Mouse (Mus musculus) heart, postnatal 0 days (tissue): ENCODE measurements around the gene Rhbdl2. TPM values are rescaled to one million over a fixed set of nuclear protein-coding genes. Genes with fewer than 3 reads are reported as not detected.

Experiments
- ATAC-seq: fragments of 200-750 bp; cut with Nextera tagmentation; 2 replicates; pipeline ENCODE4 v1.8.0; 2017; ENCODE audit warnings: low read depth, moderate number of reproducible peaks, moderate library complexity; ENCODE audit not compliant: insufficient read depth
- DNase-seq: peaks from one replicate; pipeline ENCODE4 v3.0.0-alpha.2; 2016; ENCODE audit warnings: low spot score
- H3K27ac ChIP-seq: fragments of 300-500 bp; sonication (generic); 2 replicates; pipeline ENCODE4 v1.5.1; 2014; ENCODE audit warnings: low read depth, mild to moderate bottlenecking
- H3K27me3 ChIP-seq: fragments of 300-500 bp; sonication (generic); 2 replicates; pipeline ENCODE4 v1.6.1; 2014; ENCODE audit warnings: low read length, mixed read lengths; ENCODE audit not compliant: control insufficient read depth, insufficient read depth
- H3K36me3 ChIP-seq: fragments of 300-500 bp; sonication (generic); replicated peaks from 2 replicates; pipeline ENCODE4 v1.6.1; 2014; ENCODE audit warnings: low read length, mixed read lengths; ENCODE audit not compliant: control insufficient read depth, insufficient read depth
- H3K4me1 ChIP-seq: fragments of 300-500 bp; sonication (generic); 2 replicates; pipeline ENCODE4 v1.6.1; 2014; ENCODE audit warnings: antibody characterized with exemption; ENCODE audit not compliant: control insufficient read depth, insufficient read depth
- H3K4me2 ChIP-seq: fragments of 300-500 bp; sonication (generic); 2 replicates; pipeline ENCODE4 v1.6.1; 2014; ENCODE audit warnings: low read depth, mild to moderate bottlenecking, low read length, moderate library complexity
- H3K4me3 ChIP-seq: fragments of 300-500 bp; sonication (generic); 2 replicates; pipeline ENCODE4 v1.5.1; 2014; ENCODE audit warnings: low read depth, low read length
- H3K9ac ChIP-seq: fragments of 300-500 bp; sonication (generic); replicated peaks from 2 replicates; pipeline ENCODE4 v1.6.1; 2014; ENCODE audit warnings: low read depth, low read length, mixed read lengths
- H3K9me3 ChIP-seq: fragments of 300-500 bp; sonication (generic); replicated peaks from 2 replicates; pipeline ENCODE4 v1.6.1; 2016; ENCODE audit warnings: low read length; ENCODE audit not compliant: control insufficient read depth
- CTCF ChIP-seq: IDR thresholded peaks from 2 replicates; pipeline ENCODE4 v1.5.1; 2016; ENCODE audit warnings: antibody characterized with exemption, control low read depth, low read depth
- EP300 ChIP-seq: IDR thresholded peaks from 2 replicates; pipeline ENCODE4 v1.6.1; 2016; ENCODE audit warnings: antibody characterized with exemption, low read depth
- WGBS: fragments of 180-500 bp; shearing (Covaris S2); extraction: QIAGEN DNeasy Blood & Tissue Kit; methylation state at CpG from one replicate; pipeline ENCODE4 v1.1.7; 2014; 5-methylcytosine and 5-hydroxymethylcytosine counted together
- polyA plus RNA-seq: library from polyadenylated mRNA; unstranded; fragments of >200 nt; fragmentation: Nextera tagmentation; extraction: Ambion mirVana; gene quantifications from 2 replicates; pipeline ENCODE4 v1.2.1, GENCODE M21; 2015
- total RNA-seq: library from RNA; depleted of rRNA; stranded (reverse); fragments of >200 nt; gene quantifications from 2 replicates; pipeline ENCODE4 v1.2.3, GENCODE M21; 2014; ENCODE audit warnings: low replicate concordance

Gene Rhbdl2
- total and polyA plus RNA-seq, 2 experiments from 2014 or later = 0.81 to 0.95 TPM

DNA sequence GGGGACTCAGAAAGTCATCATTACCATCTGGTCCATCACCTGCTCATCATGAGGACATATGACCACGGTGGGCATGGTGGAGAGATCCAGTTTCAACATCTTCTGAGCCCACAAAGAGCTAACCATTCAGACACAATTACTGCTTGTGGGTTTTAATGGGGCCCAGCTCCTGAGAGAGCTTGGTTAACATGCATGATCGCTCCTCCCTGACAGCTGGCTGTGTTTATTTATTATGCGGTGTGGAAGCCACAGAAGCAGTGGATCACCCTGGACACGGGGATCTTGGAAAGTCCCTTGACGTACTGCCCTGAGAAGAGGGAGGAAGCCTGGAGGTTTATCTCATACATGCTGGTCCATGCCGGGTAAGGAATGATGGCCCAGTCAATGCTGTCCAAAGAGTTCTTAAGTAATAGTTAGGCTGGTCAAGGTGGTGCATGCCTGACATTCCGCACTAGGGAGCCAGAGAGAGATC, 26.4 kb downstream of the Rhbdl2 start:
- no peak for ATAC-seq
- 71% methylated on average over 7 of the region's 7 CpGs for WGBS
- H3K27ac ChIP-seq = no peak overlapping the region
- no peak for DNase-seq
- H3K4me1 ChIP-seq = peaks cover 11% of the 10 kb centered on the region; the same call in 1 of the 2 replicates
- no peaks in the 10 kb centered on the region for H3K36me3 ChIP-seq
- no peaks in the 10 kb centered on the region for H3K9me3 ChIP-seq
- no peak overlapping the region for H3K9ac ChIP-seq
- H3K4me2 ChIP-seq = no peak overlapping the region
- TF ChIP-seq CTCF = no peak
- no peak for TF ChIP-seq EP300
- H3K27me3 ChIP-seq = no peaks in the 10 kb centered on the region
- H3K4me3 ChIP-seq = no peak overlapping the region

- Histone ChIP-seq H3K36me3 (no peaks in the 10 kb centered on the region), H3K4me3 (no peak overlapping the region), H3K4me1 (no peaks in the 10 kb centered on the region), H3K27ac (no peak overlapping the region), H3K9ac (no peak overlapping the region), H3K9me3 (no peaks in the 10 kb centered on the region), H3K27me3 (no peaks in the 10 kb centered on the region), H3K4me2 (no peak overlapping the region)
- 46% methylated on average over 4 of the region's 4 CpGs for WGBS
- ATAC-seq = peak; percentile 73
- peak; percentile 69 for DNase-seq
- TF ChIP-seq CTCF (peak; percentile 72), EP300 (no peak)
These were observed 31.5 kb downstream of the Rhbdl2 start for GRCm38 (mm10) chr4:123819093-123819610.

- DNase-seq (no peak), ATAC-seq (no peak)
- H3K36me3 ChIP-seq = no peaks in the 10 kb centered on the region
- no peak overlapping the region for H3K9ac ChIP-seq
- H3K4me3 ChIP-seq = no peak overlapping the region
- TF ChIP-seq EP300 (no peak), CTCF (no peak)
- 0 out of 2 replicates have a peak, but pooled peaks cover 3% of the 10 kb centered on the region for H3K9me3 ChIP-seq
- no peaks in the 10 kb centered on the region for H3K27me3 ChIP-seq
- 80% methylated on average over 8 of the region's 8 CpGs for WGBS
- H3K4me2 ChIP-seq = no peak overlapping the region
- H3K4me1 ChIP-seq = no peaks in the 10 kb centered on the region
- no peak overlapping the region for H3K27ac ChIP-seq
These were observed 54.5 kb downstream of the Rhbdl2 start for GRCm38 (mm10) chr4:123842126-123842525.

GRCm38 (mm10) chr4:123856888-123857287, 69.2 kb downstream of the Rhbdl2 start:
- Histone ChIP-seq H3K36me3 (no peaks in the 10 kb centered on the region), H3K4me3 (no peak overlapping the region), H3K27ac (no peak overlapping the region), H3K9ac (no peak overlapping the region), H3K9me3 (no peaks in the 10 kb centered on the region; the same call in 1 of the 2 replicates), H3K4me1 (no peaks in the 10 kb centered on the region), H3K27me3 (no peaks in the 10 kb centered on the region), H3K4me2 (no peak overlapping the region)
- DNase-seq (no peak), ATAC-seq (no peak)
- TF ChIP-seq CTCF (no peak), EP300 (no peak)
- WGBS = 62% methylated on average over 4 of the region's 4 CpGs

DNA sequence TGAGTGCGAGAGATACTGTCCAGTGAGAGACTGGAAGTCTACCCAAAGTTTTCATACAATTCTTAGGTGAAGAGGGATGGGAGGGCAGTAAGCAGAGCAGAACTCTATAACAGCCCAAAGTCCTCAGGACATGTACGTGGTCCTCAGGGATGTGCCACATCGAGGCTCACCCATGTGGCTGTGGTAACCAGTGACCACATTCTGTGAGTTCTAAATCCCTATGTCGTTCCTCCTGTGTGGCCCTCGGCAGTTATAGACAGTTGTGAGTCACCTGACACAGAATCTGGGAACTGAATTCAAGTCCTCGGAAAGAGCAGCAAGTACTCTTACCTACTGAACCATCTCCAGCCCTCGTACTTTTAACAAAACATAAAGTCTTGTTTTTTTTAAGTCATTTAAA, 70.4 kb downstream of the Rhbdl2 start:
- Histone ChIP-seq H3K4me3 (no peak overlapping the region), H3K9ac (no peak overlapping the region), H3K4me2 (no peak overlapping the region), H3K36me3 (no peaks in the 10 kb centered on the region), H3K27me3 (no peaks in the 10 kb centered on the region), H3K9me3 (no peaks in the 10 kb centered on the region), H3K27ac (no peak overlapping the region), H3K4me1 (no peaks in the 10 kb centered on the region)
- ATAC-seq = no peak
- WGBS = 74% methylated on average over 7 of the region's 7 CpGs
- TF ChIP-seq CTCF = no peak
- TF ChIP-seq EP300 = no peak
- DNase-seq = no peak

DNA sequence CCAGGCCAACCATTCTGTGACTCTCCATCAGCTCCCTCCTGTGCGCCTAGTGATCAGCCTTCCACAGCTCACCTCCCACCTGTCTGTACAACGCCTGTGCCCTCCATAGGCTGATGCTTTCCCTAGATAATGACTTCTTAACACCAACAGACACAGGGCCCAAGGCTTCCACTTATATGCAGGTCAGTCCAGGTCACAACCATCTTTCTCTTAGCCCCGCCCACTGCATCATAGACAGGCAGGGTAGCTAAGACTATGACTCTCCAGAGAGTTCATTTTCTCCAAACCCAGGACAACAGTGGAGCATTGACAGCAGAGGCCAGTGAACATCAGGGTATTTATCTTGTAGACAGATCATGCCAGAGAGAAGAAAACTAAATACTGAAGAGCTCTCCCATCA, 71.7 kb downstream of the Rhbdl2 start, which contains the start of gene 4933427I04Rik:
Gene 4933427I04Rik (plus strand): TSS at position 301 of the 400 bp plus-strand sequence.
- Histone ChIP-seq H3K27me3 (no peaks in the 10 kb centered on the region), H3K4me3 (no peak within 1 kb of the TSS), H3K9ac (no peak within 1 kb of the TSS), H3K27ac (no peak within 1 kb of the TSS), H3K4me2 (no peak within 1 kb of the TSS), H3K4me1 (no peaks in the 10 kb centered on the region), H3K9me3 (no peaks in the 10 kb centered on the region), H3K36me3 (no peaks in the 10 kb centered on the region)
- DNase-seq (no peak), ATAC-seq (no peak)
- TF ChIP-seq CTCF (no peak), EP300 (no peak)
- 66% methylated on average over 3 of the region's 3 CpGs for WGBS
